Mouse (Mus musculus) embryo, embryonic 9.5 days (tissue): ENCODE results near the gene Grin2c.

ENCODE experiments used
- DNase-seq: peaks from one replicate; pipeline ENCODE4 v3.0.0-alpha.2; 2017; ENCODE audit errors: extremely low spot score

Gene Grin2c

DNA sequence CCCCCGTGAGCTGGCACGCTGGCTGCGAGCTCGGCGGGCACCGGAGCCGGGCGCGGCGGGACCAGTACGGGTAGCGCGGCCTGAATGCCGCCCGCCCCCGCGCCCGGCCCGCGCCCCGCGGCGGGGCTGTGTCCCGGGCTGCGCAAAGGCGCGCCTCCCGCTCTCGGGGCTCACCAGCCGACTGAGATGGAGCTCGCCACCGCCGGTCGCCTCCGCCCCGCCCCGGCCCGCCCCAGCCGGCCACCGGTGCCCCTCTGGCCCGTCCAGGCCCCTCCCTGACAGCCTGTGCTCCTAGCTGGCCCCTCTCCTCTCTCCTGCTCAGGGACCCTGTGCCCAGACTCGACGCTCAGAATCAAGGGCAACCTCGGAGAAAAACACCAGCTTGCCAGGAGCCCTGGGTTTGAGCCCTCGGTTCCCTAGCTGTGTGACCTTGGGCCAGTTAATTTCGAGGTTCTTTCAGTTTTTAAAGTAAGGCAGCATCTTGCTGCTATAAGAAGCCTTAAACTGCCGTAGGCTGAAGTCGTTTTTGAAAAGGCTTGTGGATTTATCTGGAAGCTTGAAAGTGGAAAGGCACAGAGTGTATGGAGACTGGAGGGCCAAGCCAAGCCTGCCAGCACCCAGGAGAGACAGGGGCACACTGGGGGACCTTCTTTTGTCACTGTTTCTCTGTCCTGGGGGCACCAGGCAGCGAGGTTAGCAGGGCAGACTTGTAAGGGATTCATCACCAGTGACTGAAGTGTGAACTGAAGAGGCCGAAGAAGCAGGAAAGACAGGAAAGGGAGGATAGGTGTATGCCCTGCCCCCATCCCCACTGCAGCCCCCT, at the start of gene Grin2c:
Grin2c (minus strand) TSS at position 183 of the 823 bp plus-strand sequence.
- DNase-seq: no peak

DNA sequence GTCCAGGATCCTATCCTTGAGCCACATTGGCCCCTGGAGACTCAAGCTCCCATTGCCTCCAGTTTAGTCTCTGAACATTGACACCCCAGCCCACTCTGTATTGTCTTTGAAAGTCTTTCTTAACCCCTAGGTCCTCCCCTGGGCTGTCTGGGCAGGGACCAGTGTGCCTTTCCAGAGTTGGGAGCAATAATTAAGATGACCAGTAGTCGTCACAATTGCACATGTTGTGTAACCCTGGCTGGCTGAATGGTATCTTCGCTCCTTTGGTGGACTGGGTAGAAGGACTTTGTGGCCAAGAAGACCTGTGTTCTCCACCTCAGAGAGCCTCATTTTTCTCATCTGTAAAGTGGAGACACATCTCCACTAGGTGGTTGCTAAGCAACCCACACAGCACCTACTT, 47.2 kb upstream of the Grin2c start:
- no peak for DNase-seq

DNA sequence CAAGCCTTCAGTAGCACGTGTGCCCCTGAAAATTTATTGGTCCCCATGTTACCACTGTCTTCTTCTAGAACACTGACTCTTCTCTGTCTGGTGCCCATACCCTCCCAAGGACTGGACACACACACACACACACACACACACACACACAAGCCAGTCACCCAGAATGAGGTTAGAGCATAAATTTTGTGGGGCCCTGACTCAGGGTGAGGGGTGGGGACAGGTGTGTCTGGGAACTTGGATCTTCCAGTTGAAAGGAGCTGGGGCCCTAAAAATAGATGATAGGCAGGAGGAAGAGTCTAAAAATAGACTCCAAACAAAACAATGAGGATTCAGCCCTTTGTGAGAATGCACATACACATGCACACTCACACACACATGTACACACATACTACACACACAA, 41.7 kb upstream of the Grin2c start:
- no peak for DNase-seq

DNA sequence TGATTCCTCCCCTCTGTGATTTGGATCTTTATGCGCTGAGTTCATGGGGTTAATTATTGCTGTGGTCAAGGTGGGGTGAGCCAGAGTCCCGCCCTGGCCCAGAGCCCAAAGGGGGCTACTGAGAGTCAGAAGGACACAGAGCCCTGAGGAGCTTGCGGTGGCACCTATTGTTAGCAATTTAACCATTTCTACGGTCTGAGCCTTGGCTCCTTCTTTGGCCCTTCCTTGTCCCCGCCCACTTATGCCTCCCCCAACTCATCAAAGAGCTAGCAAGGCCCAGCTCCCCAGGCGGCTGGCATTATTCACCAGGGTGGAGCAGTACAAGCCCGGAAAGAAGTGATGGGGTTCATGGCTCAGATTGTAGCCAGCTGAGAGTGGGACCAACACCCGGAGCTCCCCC, 39.8 kb upstream of the Grin2c start, which contains the start of gene Otop2:
Otop2 (plus strand) TSS at position 301 of the 400 bp plus-strand sequence.
- no peak for DNase-seq

DNA sequence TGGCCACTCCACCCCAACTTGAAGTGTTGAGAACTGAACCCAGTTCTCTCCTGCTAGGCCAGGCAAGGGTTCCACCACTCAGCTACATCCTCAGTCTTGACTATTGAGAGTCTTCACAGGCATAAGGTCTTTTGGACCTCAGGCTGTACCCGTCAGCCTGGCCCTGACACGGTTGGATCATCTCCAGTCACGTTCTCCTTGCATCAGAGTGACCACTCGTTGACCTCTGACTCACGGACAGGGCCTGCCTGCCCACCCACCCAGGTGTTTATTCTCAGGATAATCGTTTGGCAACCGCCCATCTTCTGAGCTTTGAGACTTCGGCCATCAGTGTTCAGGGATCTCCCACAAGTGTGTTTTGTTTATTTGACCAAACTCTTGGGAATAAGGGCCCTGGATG, 36.1 kb upstream of the Grin2c start:
- no peak for DNase-seq

DNA sequence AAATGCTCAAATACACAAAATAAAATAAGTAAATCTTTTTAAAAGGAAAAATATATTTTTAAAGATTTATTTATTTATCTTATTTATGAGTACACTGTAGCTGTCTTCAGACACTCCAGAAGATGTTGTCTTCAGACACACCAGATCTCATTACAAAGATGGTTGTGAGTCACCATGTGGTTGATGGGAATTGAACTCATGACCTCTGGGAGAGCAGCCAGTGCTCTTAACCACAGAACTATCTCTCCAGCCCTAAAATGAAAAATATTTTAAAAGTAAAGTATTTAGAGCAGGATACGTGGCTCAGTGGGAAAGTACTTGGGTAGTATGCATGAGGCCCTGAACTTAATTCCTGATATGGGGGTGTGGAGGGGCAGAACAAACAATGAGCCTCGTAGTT, 34.3 kb upstream of the Grin2c start:
- DNase-seq: no peak

DNA sequence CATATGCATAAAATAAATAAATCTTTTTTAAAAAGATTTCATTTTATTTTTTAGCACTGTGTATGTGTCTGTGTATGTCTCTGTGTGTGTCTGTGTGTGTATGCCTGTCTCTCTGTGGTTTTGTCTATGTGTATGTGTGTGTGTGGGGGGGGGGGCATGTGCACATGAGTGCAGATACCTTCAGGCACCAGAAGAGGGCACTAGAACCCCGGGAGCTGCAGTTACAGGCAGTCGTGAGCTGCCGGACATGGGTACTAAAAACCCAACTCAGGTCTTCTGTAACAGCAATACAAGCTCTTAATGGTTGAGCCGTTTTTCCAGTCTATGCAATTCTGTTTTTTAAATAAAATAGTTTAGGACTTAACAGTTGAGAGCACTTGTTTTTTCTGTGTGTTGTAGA, 33.7 kb upstream of the Grin2c start:
- DNase-seq: no peak

DNA sequence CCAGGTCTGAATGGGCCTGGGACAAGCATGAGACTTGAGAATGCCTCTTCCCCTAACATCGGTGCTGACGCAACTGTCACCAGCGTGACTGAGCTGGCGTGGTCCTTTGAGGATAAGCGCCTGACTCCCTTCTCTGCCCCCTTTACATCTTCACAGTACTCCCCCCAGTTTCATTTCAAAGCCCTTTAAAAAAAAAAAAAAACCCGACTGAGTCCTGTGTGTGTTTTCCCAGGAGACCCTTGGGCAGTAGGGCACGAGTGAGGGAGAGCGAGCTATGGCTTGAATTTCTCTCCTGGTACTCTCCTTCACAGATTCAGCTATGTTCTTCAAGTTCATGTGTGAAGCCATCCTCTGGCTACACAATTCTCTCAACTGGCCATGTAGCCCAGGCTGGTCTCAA, 31.1 kb upstream of the Grin2c start:
- DNase-seq: no peak

DNA sequence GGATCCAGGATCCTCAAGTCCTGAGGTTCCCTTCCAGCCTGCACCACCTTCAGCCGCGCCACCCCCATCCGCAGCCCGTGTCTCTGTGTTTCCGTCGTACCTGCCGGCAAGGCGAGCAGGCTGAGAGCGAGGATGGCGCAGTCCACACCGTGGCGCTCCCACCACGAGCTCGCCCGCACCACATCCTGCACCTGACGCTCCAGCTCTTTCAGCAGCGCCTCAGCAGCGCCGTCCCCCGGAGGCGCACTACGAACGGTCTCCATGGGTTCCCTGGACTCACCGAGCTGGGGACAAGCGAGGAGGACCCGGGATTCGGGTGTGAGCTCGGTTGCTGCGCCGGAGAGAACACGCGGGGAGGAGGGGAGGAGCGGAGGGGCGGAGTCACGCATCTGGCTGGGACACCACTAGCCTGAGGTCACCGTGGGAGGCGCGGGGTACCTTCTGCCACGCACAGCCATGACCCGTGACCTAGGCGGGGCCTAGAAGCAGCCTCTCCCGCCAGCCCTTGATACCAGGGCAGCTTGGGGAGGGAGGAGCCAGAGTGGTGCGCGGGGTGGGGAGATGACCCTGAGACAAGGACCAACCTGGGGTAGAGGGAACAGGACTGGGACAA, 30.3 kb upstream of the Grin2c start, which contains the start of gene Fads6:
Fads6 (minus strand) TSS at position 450 of the 613 bp plus-strand sequence.
- DNase-seq: peak; percentile 55

DNA sequence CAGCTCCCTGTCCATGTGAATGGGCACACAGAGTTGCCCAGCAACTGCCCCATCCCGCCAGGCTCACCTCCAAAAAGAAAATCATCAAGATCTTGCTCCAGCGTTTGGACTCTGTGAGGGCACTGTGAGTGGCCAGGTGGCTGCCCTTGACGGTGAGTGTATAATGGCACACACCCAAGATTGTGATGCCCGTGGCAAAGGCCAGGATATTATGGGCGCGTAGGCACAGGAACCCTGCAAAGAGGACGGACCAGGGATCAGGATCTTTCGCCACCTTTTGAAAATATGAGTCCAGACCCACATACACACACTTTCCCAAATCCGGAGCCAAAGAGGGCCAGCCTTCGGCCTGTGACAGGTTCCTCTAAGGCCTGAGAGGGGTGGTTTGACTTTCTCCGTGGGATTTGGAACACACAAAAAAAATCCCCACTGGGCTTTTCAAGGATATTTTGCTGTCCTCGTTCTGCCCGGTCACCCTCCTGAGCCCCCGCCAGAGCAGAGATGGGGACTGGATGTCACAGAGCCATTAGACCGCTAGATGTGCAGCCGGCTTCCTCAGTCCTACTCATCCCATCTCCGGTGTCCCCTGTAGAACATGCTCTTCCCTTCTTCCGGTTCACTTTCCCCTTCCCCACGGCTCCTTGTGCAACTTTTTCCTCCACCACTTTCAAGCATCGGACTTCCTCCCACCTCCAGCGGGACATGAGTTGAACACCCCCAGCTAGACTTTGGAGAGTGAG, 29.6 kb upstream of the Grin2c start:
- DNase-seq: no peak

DNA sequence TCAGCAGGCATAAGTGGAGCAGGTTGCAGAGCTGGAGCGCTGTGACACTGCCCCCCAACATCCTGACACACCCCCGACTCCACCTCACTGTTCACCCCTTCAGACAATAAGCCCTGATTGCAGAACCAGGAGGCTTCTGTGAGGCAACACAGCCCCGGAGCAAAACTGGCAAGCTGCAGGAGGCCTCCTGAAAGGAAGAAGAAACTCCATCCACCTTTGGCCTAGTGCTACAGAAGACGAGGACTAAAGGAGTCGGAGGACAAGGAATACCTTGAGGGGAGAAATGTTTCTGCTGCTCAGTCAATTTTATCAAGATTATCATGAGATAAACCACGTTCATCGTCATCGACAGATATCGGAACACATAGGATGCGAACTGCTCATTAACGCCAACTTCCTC, 28.9 kb upstream of the Grin2c start:
- DNase-seq: no peak

DNA sequence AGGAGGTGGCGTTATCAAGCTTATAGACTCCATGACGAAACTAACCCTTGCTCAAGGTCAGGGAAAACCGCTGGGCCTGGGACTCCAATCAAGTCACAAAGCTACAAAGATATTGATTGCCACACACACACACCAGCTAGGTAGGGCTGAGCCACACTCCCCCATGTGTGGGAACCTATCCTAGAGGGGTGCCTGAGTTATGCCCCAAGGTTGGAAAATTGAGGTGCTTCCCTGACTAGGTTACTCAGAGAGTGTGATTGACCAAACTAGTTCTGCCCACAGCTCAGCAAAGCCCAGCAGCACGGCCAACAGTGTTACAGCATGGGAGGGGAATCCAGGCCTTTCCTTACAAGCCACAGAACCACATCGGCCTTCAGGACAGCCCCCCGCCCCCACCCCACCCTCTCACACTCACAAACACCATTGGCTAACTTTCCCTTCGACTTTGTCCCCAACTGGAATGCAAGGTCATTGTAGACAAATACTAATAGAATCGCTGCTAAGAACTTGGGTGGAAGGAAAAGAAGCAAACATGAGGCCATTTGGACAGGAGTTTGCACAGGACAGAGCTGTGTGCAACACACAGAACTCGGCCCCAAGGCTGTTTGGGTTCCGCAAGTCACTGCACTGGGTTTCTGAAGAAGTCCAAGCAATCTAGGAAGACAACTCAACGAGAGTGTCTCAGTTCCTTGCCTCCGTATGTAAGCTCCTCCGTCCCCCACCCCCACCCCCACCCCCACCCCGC, 25.8 kb upstream of the Grin2c start:
- DNase-seq: no peak

DNA sequence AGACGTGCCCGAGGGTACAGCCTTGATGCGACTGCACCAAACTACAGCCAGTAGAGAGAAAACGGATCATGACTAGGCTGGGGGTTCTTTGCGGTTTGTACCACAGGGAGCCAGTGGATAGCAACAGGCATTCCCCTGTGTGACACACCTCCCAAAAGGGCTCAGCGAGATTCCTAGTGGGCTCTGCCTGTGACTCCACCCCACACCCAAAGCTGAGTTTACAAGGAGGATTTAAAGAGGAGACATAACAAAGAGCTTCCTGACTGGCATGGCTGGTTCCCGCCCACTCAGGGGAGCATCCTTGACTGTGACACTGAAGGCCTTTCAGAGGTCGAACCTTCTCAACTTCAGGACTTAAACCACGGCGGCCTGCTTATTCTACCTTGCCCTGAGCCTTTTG, 24.5 kb upstream of the Grin2c start:
- no peak for DNase-seq

DNA sequence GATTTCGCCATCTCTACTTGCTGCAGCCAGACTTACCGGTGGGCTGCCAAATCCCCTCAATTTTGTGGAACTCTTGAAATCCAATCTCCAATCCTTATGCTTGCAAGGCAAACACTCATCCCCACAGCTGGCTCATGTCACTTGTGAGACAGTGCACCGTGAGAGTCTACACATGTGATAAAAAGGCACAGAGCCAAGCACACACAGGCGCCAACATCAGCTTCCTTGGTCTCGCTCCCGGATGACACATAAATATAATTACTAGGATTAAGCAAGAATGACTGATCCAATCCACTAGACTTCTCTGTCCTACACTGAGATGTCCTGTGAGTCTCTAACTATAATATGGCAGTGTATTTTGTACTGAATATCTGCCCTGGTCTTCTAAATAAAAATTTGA, 23.9 kb upstream of the Grin2c start:
- DNase-seq: no peak

DNA sequence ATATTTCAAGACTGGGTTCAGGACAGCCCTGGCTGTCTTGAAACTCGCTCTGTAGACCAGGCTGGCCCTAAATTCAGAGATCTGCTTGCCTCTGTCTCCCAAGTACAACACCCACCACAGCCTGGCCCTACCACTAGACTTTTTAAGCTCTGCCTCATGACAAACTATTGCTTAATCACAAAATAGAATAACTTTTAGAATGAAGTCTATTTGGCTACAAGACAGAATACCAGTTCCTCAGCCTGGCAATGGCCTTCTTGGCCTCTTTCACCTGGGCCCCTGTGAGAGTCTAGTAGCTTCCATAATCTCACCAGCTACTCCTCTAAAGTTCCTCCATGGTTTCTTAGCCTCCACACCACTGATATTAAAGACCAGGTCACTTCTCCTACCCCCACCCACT, 23.3 kb upstream of the Grin2c start:
- no peak for DNase-seq

DNA sequence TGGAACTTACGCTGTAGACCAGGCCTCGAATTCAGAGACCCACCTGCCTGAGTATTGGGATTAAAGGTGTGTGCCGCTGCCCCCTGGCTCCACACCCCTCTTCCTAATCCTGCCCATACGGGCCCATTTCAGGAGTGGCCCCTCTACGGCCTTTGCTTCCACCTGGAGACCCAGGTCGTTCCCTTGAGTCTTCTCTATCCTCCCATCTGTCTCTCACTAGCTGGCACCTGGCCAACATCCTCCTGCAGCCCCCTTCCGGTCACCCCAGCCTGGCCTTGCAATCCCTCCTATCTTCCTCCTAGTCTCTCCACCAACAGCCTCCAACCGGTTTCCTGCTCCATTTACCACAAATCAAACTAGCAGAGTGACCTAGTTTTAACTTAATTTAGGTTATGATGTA, 22.8 kb upstream of the Grin2c start:
- DNase-seq: no peak

DNA sequence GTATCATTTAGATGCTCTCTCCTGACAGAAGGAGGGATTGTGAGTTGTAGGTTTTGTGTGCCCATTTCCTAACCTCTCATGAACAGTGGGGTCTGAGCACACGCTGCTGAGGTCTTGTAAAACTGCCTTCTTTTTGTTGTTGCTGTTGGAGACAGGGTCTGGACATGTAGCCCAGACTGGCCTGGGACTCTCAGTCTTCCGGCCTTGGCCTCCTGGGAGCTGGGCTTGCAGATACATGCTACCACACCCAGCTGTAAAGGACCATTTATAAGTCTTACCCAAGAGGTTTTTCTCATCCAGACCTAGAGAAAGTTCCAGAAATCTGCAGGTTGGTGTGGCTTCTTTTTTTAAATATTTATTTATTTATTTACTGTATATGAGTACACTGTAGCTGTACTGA, 21.3 kb upstream of the Grin2c start:
- no peak for DNase-seq

DNA sequence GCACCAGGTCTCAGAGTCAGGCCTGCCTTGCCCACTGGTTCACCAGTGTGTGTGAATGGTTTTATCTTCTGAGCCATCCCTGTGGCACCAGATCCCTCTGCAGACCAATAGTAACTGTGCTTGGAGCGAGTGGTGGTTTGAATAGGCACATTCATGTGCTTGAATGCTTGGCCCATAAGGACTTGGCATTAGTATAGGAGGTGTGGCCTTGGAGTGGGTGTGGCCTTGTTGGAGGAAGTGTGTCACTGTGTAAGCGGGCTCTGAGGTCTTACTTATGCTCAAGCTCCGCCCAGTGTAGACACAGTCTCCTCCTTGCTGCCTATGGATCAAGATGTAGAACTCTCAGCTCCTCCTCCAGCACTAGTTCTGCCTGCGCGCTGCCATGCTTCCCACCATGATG, 20.3 kb upstream of the Grin2c start:
- DNase-seq: no peak

DNA sequence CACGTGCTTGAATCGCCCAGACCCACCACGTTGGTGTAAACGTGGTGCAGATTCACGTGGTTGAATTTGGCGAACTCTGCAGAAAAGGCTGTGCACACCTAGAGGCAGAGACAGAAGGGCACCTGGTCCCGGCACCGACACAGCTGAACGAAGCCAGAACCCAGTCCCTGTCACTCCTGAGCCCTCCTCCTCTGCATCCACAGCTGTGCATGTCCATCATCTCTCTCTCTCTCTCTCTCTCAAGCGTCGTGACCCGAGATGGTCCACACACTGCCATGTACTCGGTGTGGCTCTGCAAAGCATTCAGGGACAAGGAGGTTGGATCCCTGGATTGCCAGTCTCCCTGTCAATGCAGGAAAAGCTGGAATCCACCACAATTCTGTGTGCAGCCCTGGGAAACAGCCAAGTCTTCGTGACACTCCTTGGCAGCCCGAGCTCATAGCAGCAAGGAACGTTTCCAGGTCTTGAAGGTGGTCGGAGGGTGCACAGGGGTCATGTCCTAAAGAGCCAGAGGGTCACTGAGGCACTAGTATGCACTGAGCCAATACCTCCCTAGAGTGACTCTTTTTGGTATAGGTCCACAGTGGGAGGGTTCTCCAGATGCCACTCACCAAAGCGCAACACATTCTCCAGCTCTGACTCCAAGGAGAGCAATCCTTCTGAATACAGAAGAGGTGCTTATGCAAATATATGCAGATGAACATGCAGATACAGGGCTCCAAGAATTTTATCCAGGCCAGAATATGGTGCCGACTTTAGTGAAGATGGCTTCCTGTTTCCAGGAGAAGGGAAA, 19.4 kb upstream of the Grin2c start:
- no peak for DNase-seq

DNA sequence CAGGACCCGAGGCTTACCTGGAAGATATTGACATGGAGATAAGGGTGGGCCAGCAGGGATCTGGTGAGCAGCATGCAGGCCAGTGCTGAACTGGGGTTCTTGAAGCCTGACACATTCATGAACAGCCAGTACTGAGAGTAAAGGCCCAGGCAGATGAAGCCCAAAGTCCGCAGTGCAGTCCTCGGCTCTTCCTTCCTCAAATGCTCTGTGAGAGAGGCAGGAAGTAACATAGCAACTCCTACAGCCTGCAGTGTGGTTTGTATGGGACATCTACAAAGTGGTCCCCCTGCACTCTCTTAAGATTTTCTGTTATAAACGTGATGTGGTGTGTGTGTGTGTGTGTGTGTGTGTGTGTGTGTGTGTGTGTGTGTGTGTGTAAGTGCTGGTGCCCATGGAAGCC, 18.2 kb upstream of the Grin2c start:
- no peak for DNase-seq
